Mouse (Mus musculus) layer of hippocampus, adult 11-12 months (tissue): ENCODE data around the gene R3hdm1.
A peak's percentile ranks its signal among the peaks of the same experiment; 100 is the strongest.
"Not testable (repeated sequence)": the region's sequence is repeated elsewhere in the genome, so short reads cannot be mapped to it uniquely, and the experiment has no call there.

Experiments
- DNase-seq: peaks from one replicate; pipeline ENCODE4 v3.0.0; 2022; ENCODE audit warnings: low spot score

R3hdm1 gene

DNA sequence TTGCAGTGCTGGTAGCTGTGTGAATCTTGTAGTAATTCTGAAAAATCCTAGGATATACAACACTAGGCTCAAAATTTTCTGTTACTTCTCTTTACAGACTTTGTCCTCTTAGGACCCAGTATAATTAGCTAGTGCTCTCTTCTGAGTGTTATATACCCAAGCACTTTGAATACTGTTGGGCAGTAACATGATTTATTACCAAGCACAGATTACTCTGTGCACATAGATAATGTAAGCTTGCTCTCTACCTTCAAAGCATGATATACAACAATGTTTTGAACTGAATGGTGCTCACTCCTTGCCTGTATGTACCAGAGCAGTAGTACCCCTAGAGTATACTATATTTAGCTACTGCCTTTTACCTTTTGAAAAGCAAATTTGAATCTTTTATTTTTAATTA, 33.1 kb downstream of the R3hdm1 start:
- not testable (repeated sequence) for DNase-seq

DNA sequence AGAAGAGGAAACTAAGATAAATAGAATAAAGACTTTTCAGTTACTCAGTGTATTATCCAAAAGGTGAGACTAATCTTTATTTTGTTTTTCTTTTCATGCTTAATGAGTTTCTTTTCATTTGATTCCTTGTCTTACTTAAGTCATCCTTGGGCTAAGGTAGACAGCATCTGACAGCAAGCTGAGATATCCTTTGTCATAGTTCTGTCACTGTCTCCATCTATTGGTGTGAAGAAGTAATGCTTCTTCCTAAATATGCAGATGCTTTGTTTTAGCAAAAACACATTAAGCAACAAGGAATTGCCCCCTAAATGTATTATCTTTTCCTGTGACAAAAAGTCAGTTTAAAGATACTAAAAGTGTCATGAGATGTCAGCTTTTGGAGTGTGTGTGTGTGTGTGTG, 37.9 kb downstream of the R3hdm1 start:
- no peak for DNase-seq

DNA sequence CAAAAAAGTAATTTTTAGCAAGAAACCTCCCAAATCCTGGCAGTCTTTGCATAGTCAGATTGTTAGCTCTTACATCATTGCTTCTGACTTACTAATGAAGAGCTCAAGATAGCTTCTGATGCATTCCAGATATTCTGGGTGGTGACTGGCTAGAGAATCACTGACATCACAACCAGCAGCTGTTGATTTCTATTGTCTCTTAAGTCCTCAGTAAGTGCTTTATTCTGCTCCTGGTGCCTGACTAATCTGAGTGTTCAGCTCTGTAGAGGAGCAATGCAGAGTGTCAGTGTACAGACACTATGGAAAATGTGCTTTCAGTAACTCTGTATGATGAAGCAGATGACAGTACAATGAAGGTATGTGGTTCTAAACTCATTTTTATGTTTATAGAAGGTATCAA, 38.6 kb downstream of the R3hdm1 start:
- peak; percentile 23 for DNase-seq

DNA sequence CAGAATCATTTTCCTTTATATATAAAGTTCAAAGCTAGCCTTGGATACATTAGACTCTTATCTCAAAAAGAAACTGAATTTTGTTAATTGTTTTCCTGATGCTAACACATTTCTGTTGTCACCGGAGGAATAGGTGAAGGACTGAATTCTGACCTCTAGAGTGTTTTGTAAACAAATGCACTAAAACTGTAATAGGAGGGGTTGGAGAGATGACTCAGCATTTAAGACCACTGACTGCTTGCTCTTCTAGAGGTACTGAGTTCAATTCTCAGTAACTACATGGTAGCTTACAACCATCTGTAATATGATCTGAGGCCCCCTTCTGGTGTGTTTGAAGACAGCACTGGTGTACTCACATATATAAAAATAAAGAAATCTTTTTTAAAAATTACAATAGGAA, 63.9 kb downstream of the R3hdm1 start:
- no peak for DNase-seq

DNA sequence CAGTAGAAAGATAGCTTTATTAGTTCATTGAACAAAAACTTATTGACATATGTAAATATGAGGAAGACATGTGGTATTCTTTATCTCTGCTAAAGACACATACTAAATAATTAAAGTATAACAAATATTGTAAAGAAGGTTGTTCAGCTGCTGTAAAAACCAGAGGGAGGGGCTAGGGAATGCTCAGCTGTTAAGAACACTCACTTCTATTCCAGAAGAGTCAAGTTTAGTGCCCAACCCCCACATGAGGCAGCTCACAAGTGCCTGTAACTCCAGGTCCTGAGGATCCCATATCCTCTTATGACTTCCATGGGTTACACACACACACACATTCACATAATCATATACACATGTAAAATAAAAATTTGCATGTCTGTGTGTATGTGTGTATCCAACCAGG, 67.0 kb downstream of the R3hdm1 start:
- no peak for DNase-seq

DNA sequence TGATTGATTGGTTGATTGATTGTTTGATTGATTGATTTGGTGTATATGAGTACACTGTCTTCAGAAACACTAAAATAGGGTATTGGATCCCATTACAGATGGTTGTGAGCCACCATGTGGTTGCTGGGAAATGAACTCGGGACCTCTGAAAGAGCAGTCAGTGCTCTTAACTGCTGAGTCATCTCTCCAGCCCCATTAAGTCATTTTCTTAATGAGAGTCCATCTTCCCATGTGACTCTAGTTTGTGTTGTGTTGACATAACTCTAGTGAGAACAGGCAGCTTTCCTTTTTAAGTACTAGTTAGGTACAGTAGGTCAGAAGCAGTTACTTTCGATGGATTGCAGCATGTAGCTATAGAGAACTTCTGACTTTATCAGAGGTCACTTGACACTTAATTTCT, 88.3 kb downstream of the R3hdm1 start:
- DNase-seq = no peak

DNA sequence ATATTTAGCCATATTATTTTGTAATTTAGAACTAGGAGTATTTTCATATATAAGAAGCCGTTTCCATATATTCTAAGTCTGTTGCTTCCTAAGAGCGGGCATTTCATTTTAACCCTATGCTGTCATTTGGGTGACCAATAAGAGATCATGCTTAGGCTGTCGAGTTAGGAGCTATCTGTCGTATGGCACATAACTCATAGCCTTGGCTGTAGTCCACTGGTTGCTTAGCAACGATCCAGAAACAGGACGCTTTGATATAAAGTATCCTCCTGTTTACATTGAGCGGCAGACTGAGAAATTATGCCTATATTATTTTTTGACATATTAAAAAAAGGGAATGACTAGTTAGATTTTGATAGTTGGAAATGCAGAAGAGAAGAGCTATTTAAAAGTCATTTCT, 89.3 kb downstream of the R3hdm1 start:
- DNase-seq = no peak

DNA sequence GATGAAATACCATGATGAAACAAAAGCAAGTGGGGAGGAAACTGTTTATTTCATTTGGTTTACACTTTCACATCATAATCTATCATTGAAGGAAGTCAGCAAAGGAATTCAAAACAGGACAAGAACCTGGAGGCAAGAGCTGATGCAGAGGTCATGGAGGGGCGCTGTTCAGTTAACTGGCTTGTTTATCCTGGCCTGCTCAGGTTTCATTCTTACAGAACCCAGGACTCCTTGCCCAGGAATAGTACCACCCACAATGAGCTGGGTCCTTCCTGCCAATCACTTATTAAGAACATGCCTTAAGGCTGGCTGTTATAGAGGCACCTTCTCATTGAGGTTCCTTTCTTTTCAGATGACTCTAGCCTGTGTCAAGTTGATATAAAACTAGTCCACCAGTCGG, 90.9 kb downstream of the R3hdm1 start:
- no peak for DNase-seq

DNA sequence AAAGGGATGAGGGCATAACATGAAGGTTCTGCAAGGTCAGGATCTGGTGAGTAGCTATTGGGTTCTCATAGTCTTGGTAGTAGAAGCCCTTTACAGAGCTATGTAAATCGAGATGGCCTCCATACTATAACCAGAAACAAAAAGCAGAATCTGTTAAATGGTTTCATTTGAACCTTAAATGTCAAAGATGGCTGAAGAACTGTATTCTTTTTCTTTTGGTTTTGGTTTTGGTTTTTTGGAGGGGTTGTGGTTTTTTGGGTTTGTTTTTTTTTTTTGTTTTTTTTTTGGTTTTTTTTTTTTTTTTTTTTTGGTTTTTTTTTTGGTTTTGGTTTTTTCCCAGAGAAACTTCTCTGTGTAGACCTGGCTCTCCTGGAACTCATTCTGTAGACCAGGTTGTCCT, 94.3 kb downstream of the R3hdm1 start:
- DNase-seq = no peak

DNA sequence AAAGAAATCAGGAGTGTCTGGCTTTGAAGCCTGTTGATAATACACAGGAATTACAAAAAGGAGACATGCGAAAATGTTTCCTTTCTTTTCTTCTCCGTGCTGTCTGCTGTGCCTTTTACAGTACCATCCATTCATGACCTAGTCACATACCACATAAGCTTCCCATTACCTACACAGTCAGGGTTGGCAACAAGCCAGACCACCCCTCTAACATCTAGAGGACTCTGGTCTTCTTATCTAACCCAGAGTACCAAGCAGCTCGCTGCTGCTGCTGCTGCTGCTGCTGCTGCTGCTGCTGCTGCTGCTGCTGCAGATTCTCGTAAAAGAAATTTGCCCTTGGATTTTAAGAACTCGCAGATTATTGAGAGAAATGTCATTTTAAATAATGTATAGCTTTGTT, 110.2 kb downstream of the R3hdm1 start:
- no peak for DNase-seq

DNA sequence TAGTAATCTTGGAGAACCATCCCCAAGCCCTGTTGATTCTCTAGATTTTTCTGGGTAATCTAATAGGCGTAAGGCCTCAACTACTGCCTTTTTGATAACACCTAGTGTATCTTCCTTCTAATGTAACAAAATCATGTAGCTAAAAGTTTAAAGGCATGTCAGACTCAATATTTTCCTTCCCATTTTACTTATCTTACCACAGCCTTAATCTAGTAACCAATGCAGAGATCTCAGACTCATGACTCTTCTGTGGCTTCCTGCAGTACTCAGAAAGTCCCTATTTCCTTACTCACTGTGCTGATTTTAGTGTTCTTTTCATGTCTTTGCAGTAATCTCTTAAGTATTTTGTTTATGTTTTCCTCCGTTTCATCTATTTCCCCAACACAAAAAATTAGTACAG, 118.8 kb downstream of the R3hdm1 start:
- no peak for DNase-seq

DNA sequence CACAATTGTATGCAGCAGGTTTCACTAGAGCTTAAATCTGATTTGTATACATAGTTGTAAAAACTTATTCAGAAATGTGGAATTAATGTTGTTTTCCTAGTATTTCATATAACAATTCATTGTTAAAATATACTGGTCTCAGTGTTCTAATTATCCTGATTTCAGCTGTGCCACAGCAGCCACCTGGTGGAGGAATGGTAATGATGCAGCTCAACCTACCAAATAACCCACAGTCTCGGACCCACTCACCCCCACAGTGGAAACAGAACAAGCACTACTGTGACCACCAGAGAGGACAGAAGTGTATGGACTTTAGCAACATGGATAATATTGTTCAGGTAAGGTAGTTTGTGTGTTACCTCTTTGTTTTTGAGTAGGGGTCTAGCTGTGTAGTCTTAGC, 120.2 kb downstream of the R3hdm1 start:
- no peak for DNase-seq

DNA sequence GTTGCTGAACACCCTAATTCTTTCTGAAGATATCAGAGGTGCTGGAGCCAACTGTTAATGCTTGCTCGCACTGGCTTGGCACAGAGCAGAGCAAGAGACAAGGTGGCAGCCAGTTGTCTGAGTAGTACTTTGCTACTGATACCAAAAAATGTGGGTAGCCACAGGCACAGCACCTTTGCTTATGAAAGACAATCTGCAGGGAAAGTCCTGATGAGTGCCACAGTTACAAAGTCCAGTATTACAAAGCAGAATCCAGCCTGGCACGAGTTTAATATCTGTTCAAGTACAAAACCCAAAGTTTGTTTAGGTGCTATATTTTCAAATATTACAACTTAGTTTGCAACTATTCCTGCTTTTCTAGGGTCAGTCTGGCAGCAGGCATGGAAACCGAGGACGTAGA, 132.1 kb downstream of the R3hdm1 start:
- no peak for DNase-seq

DNA sequence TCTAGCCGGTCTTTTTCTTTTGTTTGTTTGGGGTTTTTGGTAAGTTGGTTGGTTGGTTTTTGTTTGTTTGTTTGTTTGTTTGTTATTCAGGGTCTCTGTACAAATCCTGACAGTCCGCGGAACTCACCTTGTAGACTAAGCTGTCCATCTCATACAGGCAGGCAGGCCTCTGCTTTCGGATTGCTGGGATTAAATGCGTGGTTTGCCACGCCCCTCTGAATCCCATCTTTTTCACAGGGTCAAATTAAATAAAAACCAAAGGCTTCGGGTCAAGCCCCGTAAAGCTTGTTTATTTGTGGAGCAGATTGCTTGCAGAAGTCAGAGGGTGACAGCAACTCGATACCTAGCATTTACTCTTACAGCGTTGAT, 140.5 kb downstream of the R3hdm1 start, which contains the start of gene Ubxn4:
Gene Ubxn4 (plus strand): TSS at position 338 of the 369 bp plus-strand sequence.
- DNase-seq = no peak

DNA sequence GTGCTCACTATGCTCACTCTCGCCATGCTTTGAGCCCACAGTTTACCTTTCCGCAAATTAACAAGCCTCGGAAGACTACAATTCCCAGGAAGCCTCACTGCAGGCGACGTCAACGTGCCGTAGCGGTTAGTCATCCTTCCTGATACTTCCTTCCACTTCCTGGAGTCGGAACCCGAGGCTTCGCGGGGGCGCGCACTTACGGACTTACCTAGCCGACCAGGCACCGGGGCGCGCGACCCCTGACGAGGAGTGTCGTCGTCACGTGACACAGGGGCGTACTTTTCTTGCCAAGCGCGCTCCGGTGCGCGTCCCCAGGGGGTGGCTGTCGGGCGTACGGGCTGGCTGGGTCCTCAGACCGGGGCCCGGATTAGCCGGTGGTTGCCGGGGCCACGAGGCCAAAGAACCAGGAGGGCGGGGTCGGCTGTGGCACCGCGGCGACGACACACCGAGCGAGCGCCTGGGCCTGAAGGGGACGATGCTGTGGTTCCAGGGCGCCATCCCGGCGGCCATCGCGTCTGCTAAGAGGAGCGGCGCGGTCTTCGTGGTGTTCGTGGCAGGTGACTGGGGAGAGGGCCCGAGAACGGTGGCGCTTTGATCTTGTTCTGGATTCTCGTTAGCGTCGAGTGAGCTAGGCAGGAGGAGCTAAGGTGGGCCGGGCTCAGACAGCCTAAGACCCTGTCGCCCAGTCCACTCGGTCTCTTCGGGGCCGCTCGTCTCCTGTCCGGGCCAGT, 141.1 kb downstream of the R3hdm1 start:
- DNase-seq = peak; percentile 97

DNA sequence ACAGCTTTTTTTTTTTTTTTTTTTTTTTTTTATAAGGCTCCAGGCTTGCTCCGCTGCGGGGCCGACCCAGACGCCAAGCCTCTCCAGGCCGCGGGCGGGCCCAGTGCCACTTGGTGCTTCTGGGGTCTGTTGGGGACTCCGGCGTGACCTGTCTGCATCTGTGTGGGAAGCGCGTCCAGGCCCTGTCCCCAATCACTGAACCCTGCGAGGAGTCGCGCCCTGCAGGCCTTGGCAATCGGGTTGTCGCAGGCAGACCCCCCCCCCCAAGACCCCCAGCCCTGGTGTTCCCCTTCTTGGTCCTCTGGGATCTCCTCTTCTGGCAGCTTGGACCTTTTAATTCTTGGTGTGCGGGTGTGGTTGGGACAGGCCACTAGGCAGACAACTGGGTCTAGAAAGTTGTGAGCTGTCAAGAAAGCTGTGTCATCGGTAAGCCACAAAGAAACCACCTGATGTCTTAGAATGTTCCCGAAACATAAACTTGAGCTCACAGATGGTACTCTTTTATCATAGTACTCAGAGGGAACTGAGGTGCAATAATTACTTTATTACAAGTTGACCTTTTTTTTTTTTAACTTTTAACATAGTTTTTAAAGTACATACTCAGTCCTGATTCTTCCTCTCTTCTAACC, 141.7 kb downstream of the R3hdm1 start:
- no peak for DNase-seq

DNA sequence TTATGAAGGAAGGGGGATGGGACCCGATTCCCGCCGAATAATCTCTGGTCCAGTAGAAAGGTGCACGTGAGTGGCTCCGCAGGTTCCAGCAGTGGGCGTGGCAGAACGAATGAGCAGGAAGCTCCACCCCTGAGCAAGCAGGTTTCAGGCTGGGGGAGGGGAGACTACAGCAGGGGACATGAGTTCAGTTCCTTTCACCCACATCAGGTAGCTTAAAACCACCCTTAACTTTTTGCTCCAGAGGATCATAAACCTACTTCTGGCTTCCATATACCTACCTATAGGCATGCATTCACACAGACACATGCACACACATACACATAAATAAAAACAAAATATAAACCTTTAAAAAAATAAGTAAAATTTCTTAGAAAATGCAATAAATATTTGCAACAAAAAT, 164.0 kb downstream of the R3hdm1 start:
- not testable (repeated sequence) for DNase-seq

DNA sequence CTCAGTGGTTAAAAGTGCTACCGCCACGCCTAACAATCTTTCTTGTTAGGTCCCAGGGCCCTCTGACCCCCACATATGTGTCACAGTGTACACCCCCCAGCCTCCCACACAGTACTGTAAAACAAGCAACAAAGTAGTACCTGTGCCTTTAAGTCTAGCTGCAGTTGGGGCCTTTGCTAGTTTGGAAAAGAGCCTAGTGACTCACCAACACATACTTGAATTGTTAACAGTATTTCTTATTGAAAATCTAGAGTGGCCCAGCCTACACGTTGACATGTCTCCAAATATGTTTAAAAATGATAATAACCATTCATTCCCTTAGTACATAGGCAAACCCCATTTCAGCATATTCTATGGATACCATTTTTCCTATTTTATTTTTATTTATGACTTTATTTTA, 167.6 kb downstream of the R3hdm1 start:
- no peak for DNase-seq

DNA sequence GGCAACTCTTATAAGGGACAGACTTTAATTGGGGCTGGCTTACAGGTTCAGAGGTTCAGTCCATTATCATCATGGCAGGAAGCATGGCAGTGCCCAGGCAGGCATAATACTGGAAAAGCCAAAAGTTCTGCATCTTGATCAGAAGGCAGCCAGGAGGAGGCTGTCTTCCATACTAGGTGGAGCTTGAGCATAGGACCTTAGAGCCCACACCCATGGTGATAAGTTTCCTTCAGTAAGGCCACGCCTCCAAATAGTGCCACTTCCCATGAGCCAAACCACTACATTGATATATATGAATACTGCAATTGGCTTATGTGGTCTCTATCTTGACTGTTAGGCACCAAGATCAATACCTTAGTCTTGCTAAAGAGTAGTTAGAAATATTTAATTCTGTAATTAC, 172.8 kb downstream of the R3hdm1 start:
- no peak for DNase-seq

DNA sequence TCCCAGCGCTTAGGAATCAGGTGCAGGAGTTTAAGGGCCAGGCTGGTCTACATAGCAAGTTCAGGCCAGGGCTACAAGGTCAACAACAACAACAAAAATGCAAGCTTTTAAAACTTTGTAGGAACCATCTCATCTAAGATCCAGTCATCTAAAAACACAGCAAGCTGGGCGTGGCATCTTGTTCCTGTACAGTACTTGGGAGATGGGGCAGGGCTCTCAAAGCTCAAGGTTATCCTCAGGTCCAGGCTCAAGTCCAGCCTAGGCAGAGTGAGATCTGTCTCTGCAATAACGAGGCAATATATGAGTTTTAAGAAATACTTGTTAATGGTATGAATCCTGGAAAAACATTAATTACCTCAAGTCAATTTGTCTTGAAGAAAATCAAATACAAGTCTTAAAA, 175.5 kb downstream of the R3hdm1 start:
- no peak for DNase-seq

DNA sequence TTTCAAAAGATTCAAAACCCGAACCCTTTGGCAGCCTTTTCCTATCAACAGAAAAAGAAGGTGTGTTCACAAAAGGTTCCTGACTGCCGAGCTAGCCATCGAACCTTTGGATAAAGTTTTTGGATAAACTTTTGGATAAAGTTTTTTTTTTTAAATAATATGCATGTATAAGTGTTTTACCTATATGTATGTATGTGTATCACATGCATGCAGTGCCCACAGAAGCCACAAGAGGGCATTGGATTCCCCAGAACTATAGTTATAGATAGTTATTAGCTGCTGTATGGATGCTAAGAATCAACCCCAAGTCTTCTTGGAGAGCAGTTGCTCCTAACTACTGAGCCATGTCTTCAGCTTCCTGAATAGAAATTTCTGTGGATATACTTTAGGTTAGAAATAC, 178.7 kb downstream of the R3hdm1 start:
- no peak for DNase-seq

DNA sequence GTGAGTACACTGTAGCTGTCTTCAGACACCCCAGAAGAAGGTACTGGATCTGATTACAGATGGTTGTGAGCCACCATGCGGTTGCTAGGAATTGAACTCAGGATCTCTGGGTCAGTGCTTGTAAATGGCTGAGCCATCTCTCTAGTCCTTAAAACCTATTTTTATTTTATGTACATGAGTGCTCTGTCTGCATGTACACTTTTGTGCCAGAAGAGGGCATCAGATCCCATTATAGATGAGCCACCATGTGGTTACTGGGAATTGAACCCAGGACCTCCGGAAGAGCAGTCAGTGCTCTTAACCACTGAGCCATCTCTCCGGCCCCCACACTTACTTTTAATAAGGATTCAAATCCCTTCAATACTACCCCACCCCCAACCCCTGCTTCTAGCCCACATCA, 179.8 kb downstream of the R3hdm1 start:
- DNase-seq = no peak

DNA sequence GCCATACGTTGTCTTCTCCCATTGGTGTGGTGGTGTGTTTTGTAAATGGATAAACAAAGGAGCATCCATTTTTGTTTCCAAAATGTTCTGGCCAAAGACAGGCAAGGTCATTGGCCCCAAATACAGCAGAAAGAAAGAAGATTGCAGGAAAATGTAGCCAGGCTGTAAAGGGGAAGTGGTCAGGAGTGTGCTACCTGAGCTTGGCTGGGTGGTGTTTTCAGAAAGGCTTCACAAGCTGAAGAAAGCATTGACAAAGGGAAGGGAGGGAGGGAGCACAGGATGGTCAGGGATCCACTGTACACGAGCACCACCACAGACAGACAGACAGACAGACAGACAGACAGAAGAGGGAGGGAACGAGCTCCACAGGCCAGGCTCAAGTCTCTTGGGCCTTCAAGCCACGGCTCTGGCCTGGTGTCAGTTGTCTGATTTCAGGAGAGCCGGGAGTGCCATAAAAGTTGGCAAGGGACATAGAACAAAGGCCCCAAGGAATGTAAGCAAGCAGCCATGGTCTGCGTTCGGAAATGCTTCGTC, 181.1 kb downstream of the R3hdm1 start:
- DNase-seq = no peak

DNA sequence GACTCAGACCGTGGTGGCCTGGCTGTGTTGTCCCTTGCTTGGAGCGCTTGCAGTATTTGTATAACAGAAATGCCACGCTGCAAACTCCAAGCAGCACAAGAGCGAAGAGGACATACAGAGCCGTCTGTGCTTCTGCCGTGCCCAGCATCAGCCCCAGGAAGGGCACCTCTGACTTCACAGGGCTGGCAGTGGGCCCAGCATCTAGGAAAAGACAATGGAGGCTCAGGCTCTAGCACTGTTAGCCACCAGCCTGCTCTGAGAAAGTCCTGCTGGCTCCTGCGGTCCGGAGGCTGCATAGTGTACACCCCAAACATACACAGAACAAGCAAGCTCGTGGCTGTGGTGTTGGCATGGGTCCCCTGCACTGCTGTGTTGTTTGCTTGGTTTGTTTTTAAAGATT, 182.0 kb downstream of the R3hdm1 start:
- no peak for DNase-seq
